Mouse (Mus musculus) lung, postnatal 36 days (tissue): ENCODE data around the gene Ntpcr.

Experiments used
- DNase-seq: peaks from one replicate; pipeline ENCODE4 v3.0.0; 2022; ENCODE audit warnings: mixed read lengths

Gene Ntpcr

DNA sequence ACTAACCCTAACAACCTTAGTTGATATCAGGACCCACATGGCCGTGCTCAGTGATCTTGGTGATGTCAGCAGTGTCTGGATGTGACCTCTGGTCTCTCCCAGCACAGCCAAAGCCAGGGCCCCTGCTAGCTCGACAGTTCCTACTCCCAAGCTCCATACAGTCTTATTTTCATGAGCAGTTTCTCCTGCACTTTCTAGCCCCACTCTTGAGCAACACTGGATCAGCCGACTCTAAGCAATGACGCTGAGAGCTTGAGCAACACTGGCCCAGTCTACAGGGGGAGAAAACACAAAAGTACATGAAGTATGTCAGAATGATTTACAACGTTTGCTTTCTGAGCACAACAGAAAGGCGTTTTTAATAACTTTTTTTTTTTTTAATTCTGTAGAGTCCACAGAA is 47.0 kb downstream of the Ntpcr start:
- peak; percentile 74 for DNase-seq

DNA sequence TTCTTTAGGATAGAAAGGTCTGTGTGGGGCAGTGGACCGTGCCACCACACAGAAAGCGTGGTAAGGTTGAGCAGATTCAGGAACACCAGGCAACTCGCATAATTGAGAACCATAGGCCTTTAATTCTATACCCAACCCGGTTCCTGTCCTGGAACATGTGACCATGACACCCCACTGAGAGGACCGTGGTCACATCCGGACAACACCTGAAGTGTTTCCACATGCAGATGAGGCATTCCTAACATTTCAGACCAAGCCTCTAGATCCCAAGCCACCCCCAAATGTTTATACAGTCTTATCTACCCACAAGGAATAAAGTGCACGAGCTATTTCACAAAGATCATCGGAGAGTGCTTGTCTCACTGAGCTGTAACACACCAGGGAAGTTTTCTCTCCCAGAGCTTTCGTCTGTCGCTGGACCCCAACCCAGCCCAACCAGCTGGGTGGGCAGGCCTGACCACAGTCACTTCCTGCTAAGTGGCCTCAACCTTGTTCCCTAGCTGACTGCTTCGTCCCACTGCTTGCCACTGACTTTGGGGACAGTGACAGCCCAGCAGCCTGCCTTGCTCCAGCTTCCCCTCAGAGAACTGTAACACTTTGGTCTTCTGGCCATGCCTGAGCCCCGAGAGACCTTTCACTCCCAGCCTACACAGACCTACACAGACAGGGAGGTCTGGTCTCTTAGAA is 47.9 kb downstream of the Ntpcr start:
- DNase-seq: peak; percentile 26

DNA sequence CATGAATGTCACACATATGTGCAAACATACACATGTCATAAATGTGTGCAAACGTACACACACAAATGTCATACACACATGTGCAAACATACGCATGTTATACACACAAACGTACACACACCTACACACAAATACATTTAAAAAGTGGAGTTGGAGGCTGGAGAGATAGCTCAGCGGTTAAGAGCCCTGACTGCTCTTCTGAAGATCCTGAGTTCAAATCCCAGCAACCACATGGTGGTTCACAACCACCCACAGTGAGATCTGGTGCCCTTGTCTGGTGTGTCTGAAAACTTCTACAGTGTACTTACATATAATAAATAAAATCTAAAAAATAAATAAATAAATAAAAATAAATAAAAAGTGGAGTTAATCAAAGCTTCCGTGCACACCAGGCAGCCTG is 49.2 kb downstream of the Ntpcr start:
- no peak for DNase-seq

DNA sequence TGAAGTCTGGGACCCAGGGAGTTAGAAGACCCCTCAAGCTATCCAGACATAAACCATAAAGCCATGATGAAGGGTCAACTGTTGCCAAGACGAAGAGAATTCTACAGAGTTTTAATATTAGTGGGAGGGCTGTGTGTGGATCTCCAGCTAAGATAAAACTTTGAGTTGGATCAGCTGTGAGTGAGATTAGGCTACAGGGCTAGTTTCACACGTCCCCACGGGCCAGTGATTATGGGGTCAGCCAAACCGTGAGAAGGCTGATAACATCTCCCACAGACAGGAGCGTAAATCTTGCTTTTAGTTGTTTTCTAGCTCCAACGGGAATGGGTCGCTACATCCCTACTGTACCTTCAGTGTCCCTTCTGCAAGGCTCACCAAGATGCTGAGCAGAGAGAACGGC is 49.9 kb downstream of the Ntpcr start:
- DNase-seq: no peak

DNA sequence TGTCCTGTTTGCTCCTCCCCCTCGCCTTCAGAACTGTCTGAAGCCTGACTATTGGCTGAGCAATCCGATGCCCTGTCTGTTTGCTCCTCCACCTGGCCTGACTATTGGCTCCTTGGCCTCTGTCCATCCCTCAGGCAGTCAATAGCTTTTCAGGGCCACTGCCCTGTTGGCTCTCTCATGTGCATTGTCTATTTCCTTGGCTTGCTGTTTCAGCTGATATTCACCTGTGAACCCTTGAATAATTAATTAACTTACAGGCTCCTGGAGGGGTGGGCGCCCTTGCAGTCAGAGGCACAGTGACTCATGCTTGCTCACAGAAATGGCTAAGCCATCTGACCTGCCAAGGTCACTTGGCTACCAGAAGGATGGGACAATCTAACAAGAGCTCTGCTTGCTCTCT is 52.4 kb downstream of the Ntpcr start:
- no peak for DNase-seq

DNA sequence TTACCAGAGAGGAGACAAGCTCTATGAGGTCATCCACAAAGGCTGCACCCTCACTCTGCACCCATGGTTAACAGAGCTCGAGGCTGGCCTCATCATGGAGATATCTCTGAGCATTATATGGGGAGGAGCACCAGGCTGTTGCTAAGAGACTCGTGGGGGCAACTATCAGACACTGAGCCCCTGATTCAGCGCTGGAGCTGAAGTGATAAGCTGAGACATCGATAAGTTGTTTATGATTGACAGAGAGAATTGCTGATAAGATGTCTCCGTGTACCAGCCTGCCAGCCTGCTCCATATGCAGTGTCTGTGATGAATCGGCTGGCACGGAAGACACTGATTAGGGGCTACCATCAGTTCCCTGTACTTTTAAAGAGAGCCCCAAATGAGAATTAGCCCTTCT is 57.1 kb downstream of the Ntpcr start:
- no peak for DNase-seq

DNA sequence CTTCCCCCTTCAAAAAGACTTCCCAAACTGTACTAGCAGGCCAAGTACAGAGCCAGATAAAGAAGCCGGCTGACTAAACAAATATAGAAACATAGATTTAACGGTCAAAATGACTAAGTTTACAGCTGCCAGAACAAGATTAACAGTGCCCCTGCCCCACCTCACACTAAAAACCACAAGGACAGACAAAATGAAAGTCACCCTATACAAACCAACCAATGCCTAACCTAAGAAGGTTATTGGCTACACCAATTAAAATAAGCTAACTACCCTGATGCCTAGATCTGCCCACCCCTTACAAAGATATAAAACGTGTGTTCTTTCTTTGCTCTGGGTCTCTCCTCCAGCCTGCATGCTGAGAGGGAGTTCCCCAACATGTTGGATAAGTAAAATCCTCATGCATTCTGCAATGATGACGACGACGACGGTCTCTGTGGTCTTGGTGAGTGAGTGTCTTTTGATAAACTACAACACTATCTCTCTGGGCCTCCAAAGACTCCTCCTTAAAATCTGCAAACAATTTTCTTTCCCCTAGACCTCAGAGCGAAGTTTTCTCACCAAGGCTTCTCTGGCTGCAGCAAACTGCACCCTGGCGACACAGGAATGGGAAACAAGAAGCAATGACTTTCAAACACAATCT is 63.2 kb downstream of the Ntpcr start:
- no peak for DNase-seq

DNA sequence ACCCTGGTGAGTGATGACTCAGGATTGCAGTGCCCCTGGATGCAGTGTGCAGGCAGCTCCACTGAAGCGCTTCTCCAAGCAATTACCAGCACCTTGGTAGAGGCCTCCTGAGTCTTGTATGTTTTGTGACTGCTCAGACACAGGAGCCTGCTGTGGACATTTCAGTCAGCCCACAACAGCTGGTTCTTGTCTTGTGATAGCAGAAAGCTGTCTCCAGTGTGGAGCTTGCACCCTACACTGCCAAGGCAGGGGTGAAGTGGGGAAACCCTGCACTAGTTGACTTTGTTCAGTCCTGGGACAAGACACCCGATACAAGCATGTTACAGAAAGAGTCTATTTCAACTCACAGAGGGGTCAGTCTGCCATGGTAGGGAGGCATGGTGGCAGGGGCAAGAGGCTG is 65.6 kb downstream of the Ntpcr start:
- peak; percentile 57 for DNase-seq

DNA sequence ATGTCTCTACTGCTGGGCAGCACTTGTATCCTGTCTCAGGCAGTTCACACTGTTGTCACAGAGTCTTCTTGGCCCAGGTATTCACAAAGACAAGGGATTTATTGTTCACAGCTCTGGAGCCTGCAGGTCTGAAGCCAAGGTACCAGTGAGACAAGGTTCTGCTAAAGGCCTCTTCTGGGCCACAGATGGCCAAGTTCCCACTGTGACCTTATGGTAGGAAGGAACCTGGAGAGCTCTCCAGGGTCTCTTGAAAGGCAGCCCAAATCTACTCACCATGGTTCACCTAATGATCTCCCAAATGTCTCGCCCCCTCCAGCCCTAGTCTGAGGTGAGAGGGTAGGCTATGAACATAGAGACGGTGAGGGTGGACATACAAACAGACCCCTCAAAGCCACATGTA is 67.2 kb downstream of the Ntpcr start:
- no peak for DNase-seq
